Mouse (Mus musculus): ENCODE measurements around the gene Timm10. TPM values are rescaled to one million over a fixed set of nuclear protein-coding genes. Genes with fewer than 3 reads are reported as not detected.

Timm10 gene
- polyA plus RNA-seq, 1 experiment from 2014 or later: 75.2 TPM

DNA sequence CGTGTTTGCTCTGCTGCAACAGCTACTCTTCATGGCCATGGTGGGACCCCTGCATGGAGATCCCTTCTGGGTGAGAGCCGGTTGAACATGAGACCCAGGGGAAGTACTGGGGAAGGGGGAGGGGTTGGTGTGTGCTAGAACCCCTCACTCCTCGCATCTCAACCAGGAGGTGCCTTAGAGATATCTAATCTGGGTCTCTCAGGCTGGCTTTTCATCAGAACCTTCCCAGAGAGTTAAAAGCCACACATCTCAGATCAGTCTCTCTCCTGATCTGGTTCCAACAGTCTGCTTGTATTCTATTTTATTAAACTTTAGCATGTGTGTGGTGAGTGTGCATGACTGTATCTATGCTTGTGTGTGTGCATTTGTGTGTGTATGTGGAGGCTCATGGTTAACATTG is 34.6 kb downstream of the Timm10 start:
- peaks cover 8% of the 10 kb centered on the region; the same call in 1 of the 2 replicates for H3K4me1 ChIP-seq (ENCODE audit: control insufficient read depth, insufficient read depth, low read length)
- no peaks in the 10 kb centered on the region for H3K9me3 ChIP-seq (replicated peaks; ENCODE audit: control insufficient read depth, low read length, poor library complexity, severe bottlenecking)
- H3K4me3 ChIP-seq (ENCODE audit: low read depth, low read length): no peak overlapping the region
- H3K4me2 ChIP-seq (ENCODE audit: low read length): no peak overlapping the region
- peaks cover 9% of the 10 kb centered on the region; the same call in 1 of the 2 replicates for H3K27me3 ChIP-seq (ENCODE audit: control insufficient read depth, insufficient read depth, low read depth, low read length)
- H3K36me3 ChIP-seq (ENCODE audit: control insufficient read depth, insufficient read depth, low read length): no peaks in the 10 kb centered on the region
- WGBS: 91% methylated on average over 3 of the region's 3 CpGs
- no peak for ATAC-seq
- no peak overlapping the region for H3K9ac ChIP-seq (ENCODE audit: low read depth, low read length)
- H3K27ac ChIP-seq (ENCODE audit: low read length): no peak overlapping the region

DNA sequence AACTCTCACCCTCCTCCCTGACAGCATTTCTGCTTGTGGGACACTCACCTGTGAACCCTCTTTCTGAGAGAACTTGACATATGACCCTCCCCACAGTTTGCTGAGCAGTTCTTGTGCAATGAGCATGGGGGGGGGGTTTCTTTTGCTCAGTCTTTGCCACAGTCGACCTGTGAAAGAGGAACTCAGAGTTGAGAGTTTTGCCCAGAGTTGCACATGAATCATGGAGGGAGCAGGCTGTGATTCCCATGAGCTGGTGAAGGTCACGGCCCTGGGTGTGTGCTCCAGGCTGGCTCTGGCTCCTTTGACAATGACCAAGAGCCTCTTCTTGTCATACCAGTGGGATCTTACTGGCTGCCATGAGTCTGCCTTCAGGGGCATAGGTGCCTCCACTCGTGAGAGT is 35.4 kb downstream of the Timm10 start:
- H3K27ac ChIP-seq (ENCODE audit: low read length): no peak overlapping the region
- no peak overlapping the region for H3K9ac ChIP-seq (ENCODE audit: low read depth, low read length)
- peaks cover 15% of the 10 kb centered on the region for H3K27me3 ChIP-seq (ENCODE audit: control insufficient read depth, insufficient read depth, low read depth, low read length)
- H3K9me3 ChIP-seq (replicated peaks; ENCODE audit: control insufficient read depth, low read length, poor library complexity, severe bottlenecking): no peaks in the 10 kb centered on the region
- H3K4me1 ChIP-seq (ENCODE audit: control insufficient read depth, insufficient read depth, low read length): peaks cover 8% of the 10 kb centered on the region; the same call in 1 of the 2 replicates
- whole genome bisulfite sequencing: 80% methylated on average over 3 of the region's 3 CpGs
- no peaks in the 10 kb centered on the region for H3K36me3 ChIP-seq (ENCODE audit: control insufficient read depth, insufficient read depth, low read length)
- no peak overlapping the region for H3K4me2 ChIP-seq (ENCODE audit: low read length)
- ATAC-seq: no peak
- H3K4me3 ChIP-seq (ENCODE audit: low read depth, low read length): no peak overlapping the region

- WGBS: 1% methylated on average over 45 of the region's 47 CpGs
- no peaks in the 10 kb centered on the region for H3K36me3 ChIP-seq (ENCODE audit: control insufficient read depth, insufficient read depth, low read length)
- peaks cover 8% of the 10 kb centered on the region; the same call in 1 of the 2 replicates for H3K4me1 ChIP-seq (ENCODE audit: control insufficient read depth, insufficient read depth, low read length)
- peak overlapping the region; percentile 79 for H3K4me2 ChIP-seq (ENCODE audit: low read length)
- H3K27ac ChIP-seq (ENCODE audit: low read length): no peak overlapping the region
- no peaks in the 10 kb centered on the region for H3K9me3 ChIP-seq (replicated peaks; ENCODE audit: control insufficient read depth, low read length, poor library complexity, severe bottlenecking)
- peaks cover 29% of the 10 kb centered on the region for H3K27me3 ChIP-seq (ENCODE audit: control insufficient read depth, insufficient read depth, low read depth, low read length)
- ATAC-seq: peak; percentile 49
- peak overlapping the region; percentile 35 for H3K4me3 ChIP-seq (ENCODE audit: low read depth, low read length)
- peak overlapping the region; percentile 52 for H3K9ac ChIP-seq (ENCODE audit: low read depth, low read length)
Measured at GRCm38 (mm10) chr2:84865616-84866571, 39.1 kb downstream of the Timm10 start.

GRCm38 (mm10) chr2:84868521-84868943 is 41.7 kb downstream of the Timm10 start:
- Histone ChIP-seq H3K9me3 (replicated peaks; ENCODE audit: control insufficient read depth, low read length, poor library complexity, severe bottlenecking) (no peaks in the 10 kb centered on the region), H3K36me3 (ENCODE audit: control insufficient read depth, insufficient read depth, low read length) (no peaks in the 10 kb centered on the region), H3K4me3 (ENCODE audit: low read depth, low read length) (no peak overlapping the region), H3K9ac (ENCODE audit: low read depth, low read length) (no peak overlapping the region), H3K27ac (ENCODE audit: low read length) (no peak overlapping the region), H3K27me3 (ENCODE audit: control insufficient read depth, insufficient read depth, low read depth, low read length) (peaks cover 51% of the 10 kb centered on the region), H3K4me1 (ENCODE audit: control insufficient read depth, insufficient read depth, low read length) (peaks cover 17% of the 10 kb centered on the region), H3K4me2 (ENCODE audit: low read length) (no peak overlapping the region)
- no peak for ATAC-seq
- 10% methylated on average over 5 of the region's 5 CpGs for WGBS

GRCm38 (mm10) chr2:84868977-84869376 is 42.2 kb downstream of the Timm10 start:
- Histone ChIP-seq H3K9me3 (replicated peaks; ENCODE audit: control insufficient read depth, low read length, poor library complexity, severe bottlenecking) (no peaks in the 10 kb centered on the region), H3K4me3 (ENCODE audit: low read depth, low read length) (no peak overlapping the region), H3K4me2 (ENCODE audit: low read length) (no peak overlapping the region), H3K4me1 (ENCODE audit: control insufficient read depth, insufficient read depth, low read length) (peaks cover 17% of the 10 kb centered on the region), H3K36me3 (ENCODE audit: control insufficient read depth, insufficient read depth, low read length) (no peaks in the 10 kb centered on the region), H3K9ac (ENCODE audit: low read depth, low read length) (no peak overlapping the region), H3K27me3 (ENCODE audit: control insufficient read depth, insufficient read depth, low read depth, low read length) (peaks cover 55% of the 10 kb centered on the region), H3K27ac (ENCODE audit: low read length) (no peak overlapping the region)
- no peak for ATAC-seq
- 64% methylated on average over 2 of the region's 2 CpGs for WGBS

DNA sequence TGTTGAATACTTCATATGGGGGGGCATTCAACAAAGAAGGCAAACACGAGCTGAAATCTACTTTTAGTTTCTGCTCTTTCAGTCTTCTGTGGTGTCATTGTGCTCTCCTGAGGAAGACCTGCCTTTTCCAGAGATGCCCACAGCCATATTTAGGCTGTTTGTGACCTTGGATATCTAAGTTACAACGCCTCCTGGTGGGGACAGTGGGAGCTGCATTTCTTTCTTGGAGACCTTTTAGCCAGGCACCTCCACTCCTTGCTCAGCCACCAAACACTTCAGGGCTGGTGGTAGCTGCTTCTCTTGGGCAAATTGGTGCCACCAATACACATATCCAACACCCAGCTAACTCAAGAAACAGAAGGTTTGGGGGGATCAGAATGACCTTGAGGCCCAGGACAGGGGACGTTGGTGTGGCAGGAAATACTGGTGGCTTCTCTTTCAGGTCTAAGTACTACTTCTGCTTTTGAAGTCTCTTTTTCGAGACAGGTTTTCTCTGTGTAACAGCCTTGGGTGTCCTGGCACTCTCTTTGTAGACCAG is 43.9 kb downstream of the Timm10 start:
- Histone ChIP-seq H3K9ac (ENCODE audit: low read depth, low read length) (no peak overlapping the region), H3K27ac (ENCODE audit: low read length) (no peak overlapping the region), H3K4me1 (ENCODE audit: control insufficient read depth, insufficient read depth, low read length) (peaks cover 16% of the 10 kb centered on the region), H3K4me2 (ENCODE audit: low read length) (no peak overlapping the region), H3K27me3 (ENCODE audit: control insufficient read depth, insufficient read depth, low read depth, low read length) (peaks cover 56% of the 10 kb centered on the region), H3K9me3 (replicated peaks; ENCODE audit: control insufficient read depth, low read length, poor library complexity, severe bottlenecking) (no peaks in the 10 kb centered on the region), H3K4me3 (ENCODE audit: low read depth, low read length) (no peak overlapping the region), H3K36me3 (ENCODE audit: control insufficient read depth, insufficient read depth, low read length) (no peaks in the 10 kb centered on the region)
- ATAC-seq: no peak
- WGBS: 68% methylated on average over 4 of the region's 4 CpGs

- WGBS: 1% methylated on average over 67 of the region's 78 CpGs
Measured at GRCm38 (mm10) chr2:84872105-84872716, 45.4 kb downstream of the Timm10 start.

DNA sequence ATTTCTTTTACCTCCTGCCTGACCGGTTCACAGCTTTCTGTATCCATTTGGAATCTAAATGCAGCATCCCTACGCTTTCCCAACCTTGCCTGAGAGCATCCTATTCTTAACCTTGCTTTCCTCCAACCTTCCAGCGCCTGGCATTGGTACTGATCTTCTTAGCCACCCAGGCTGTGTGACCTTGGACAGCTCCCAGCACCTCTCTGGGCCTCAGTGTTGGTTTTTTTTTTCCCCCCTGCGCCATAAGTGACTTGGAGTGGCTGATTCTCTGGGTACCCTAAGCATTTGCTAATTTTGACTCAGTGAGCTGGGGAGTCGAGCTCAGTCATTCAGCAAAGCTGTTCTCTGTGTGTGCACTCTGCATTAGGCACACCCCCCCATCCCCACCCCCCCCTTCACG is 49.0 kb downstream of the Timm10 start:
- ATAC-seq: no peak
- Histone ChIP-seq H3K27me3 (ENCODE audit: control insufficient read depth, insufficient read depth, low read depth, low read length) (peaks cover 32% of the 10 kb centered on the region), H3K4me2 (ENCODE audit: low read length) (no peak overlapping the region), H3K27ac (ENCODE audit: low read length) (no peak overlapping the region), H3K36me3 (ENCODE audit: control insufficient read depth, insufficient read depth, low read length) (no peaks in the 10 kb centered on the region; the same call in 1 of the 2 replicates), H3K9me3 (replicated peaks; ENCODE audit: control insufficient read depth, low read length, poor library complexity, severe bottlenecking) (no peaks in the 10 kb centered on the region), H3K9ac (ENCODE audit: low read depth, low read length) (no peak overlapping the region), H3K4me1 (ENCODE audit: control insufficient read depth, insufficient read depth, low read length) (peaks cover 9% of the 10 kb centered on the region), H3K4me3 (ENCODE audit: low read depth, low read length) (no peak overlapping the region)
- WGBS: 54% methylated on average over 6 of the region's 6 CpGs

More at GRCm38 (mm10) chr2:84872105-84872716, 45.4 kb downstream of the Timm10 start:
- Histone ChIP-seq H3K4me2 (ENCODE audit: low read length) (peak overlapping the region; percentile 71), H3K4me1 (ENCODE audit: control insufficient read depth, insufficient read depth, low read length) (peaks cover 9% of the 10 kb centered on the region), H3K9ac (ENCODE audit: low read depth, low read length) (peak overlapping the region; percentile 64), H3K27ac (ENCODE audit: low read length) (no peak overlapping the region), H3K9me3 (replicated peaks; ENCODE audit: control insufficient read depth, low read length, poor library complexity, severe bottlenecking) (no peaks in the 10 kb centered on the region), H3K27me3 (ENCODE audit: control insufficient read depth, insufficient read depth, low read depth, low read length) (peaks cover 45% of the 10 kb centered on the region), H3K4me3 (ENCODE audit: low read depth, low read length) (peak overlapping the region; percentile 50), H3K36me3 (ENCODE audit: control insufficient read depth, insufficient read depth, low read length) (no peaks in the 10 kb centered on the region; the same call in 1 of the 2 replicates)
- peak; percentile 60 for ATAC-seq
